ENCODE assay signal across 15 mouse cellular contexts in the genomic region with DNA sequence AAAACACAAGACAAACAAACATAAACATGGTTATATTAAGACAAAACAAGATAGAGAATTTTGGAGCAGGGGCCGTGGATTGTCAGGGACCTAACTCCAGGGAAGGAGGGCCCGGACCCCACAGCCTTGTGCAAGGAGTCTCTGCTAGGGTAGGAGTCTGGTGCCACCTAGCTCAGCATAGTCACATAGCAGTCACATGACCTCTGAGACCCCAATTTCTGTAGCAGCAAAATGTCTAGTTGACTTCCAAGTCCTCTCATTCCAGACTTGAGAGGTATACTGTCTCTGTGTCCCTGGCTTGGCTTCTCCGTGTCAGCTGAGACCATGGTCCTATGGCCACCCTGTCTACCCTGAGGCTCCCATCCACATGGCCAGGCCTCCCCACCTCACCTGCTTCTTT.
DNase-seq lines count a peak whose midpoint lies in the region; ATAC-seq and TF ChIP-seq lines count a peak whose summit lies in the region.
"Had no signal": no experiment of that assay in that cellular context is flagged by ENCODE, and none has a peak within 500 bp of the region (broad histone marks: within the 10 kb centered on the region; RNA-seq: fewer than 3 reads in every experiment).

No protein-coding gene starts in this region.

- no peaks in the 10 kb centered on the region for H3K36me3 ChIP-seq in heart, adult 2 months (ENCODE audit: control insufficient read depth, insufficient read depth, low read length)
- no peaks in the 10 kb centered on the region for H3K36me3 ChIP-seq in megakaryocyte, embryonic 14.5 days (replicated peaks; ENCODE audit: low read length)
- H3K36me3 ChIP-seq in stomach, postnatal 0 days (ENCODE audit: control insufficient read depth, insufficient read depth, low read length) = no peaks in the 10 kb centered on the region
- no peaks in the 10 kb centered on the region for H3K36me3 ChIP-seq in kidney, embryonic 16.5 days (ENCODE audit: insufficient read depth, low read length)
- H3K36me3 ChIP-seq: limb, embryonic 10.5 days; liver, embryonic 13.5 days had no signal

- no peaks in the 10 kb centered on the region for H3K79me2 ChIP-seq in heart, adult 2 months (replicated peaks; ENCODE audit: control insufficient read depth, insufficient read depth, low read length)

- no peak for DNase-seq in heart, adult 2 months
- DNase-seq in heart, postnatal 25 days (ENCODE audit: low spot score) = no peak
- DNase-seq in ZHBTc4 (ENCODE audit: low read depth, low spot score) = peak; percentile 21
- no peak for DNase-seq in stomach, postnatal 0 days (ENCODE audit: low spot score)
- DNase-seq in neural tube, embryonic 10.5 days (ENCODE audit: extremely low spot score, low spot score) = no peak
- DNase-seq: cerebellum, adult 2 months; kidney, adult 11 months; liver, embryonic 13.5 days had no signal

- 97% methylated on average over 3 of the region's 3 CpGs for WGBS in heart, adult 2 months
- WGBS in stomach, postnatal 0 days = 96% methylated on average over 3 of the region's 3 CpGs
- WGBS in kidney, embryonic 16.5 days = 91% methylated on average over 3 of the region's 3 CpGs

- no peaks in the 10 kb centered on the region for H3K27me3 ChIP-seq in heart, adult 2 months (ENCODE audit: control insufficient read depth, insufficient read depth, low read length)
- peaks cover 55% of the 10 kb centered on the region for H3K27me3 ChIP-seq in megakaryocyte, embryonic 14.5 days (replicated peaks)
- H3K27me3 ChIP-seq in stomach, postnatal 0 days (ENCODE audit: control insufficient read depth, insufficient read depth, low read length) = no peaks in the 10 kb centered on the region
- H3K27me3 ChIP-seq in kidney, embryonic 16.5 days (ENCODE audit: insufficient read depth, low read length) = no peaks in the 10 kb centered on the region

- no peak overlapping the region for H3K4me3 ChIP-seq in heart, adult 2 months
- peak overlapping the region; percentile 53 for H3K4me3 ChIP-seq in megakaryocyte, embryonic 14.5 days (replicated peaks)
- no peak overlapping the region for H3K4me3 ChIP-seq in stomach, postnatal 0 days (ENCODE audit: low read depth, low read length)
- H3K4me3 ChIP-seq in kidney, embryonic 16.5 days (ENCODE audit: low read length) = no peak overlapping the region
- H3K4me3 ChIP-seq: limb, embryonic 10.5 days had no signal

- peaks cover 4% of the 10 kb centered on the region for H3K4me1 ChIP-seq in heart, adult 2 months (ENCODE audit: control insufficient read depth, insufficient read depth, low read length)
- H3K4me1 ChIP-seq in megakaryocyte, embryonic 14.5 days = peaks cover 49% of the 10 kb centered on the region
- peaks cover 5% of the 10 kb centered on the region; the same call in 1 of the 2 replicates for H3K4me1 ChIP-seq in stomach, postnatal 0 days (replicated peaks; ENCODE audit: control insufficient read depth, insufficient read depth)
- H3K4me1 ChIP-seq in kidney, embryonic 16.5 days (ENCODE audit: insufficient read depth, low read length) = peaks cover 16% of the 10 kb centered on the region
- H3K4me1 ChIP-seq: liver, embryonic 13.5 days had no signal

- H3K4me2 ChIP-seq in stomach, postnatal 0 days (replicated peaks; ENCODE audit: low read depth) = no peak overlapping the region
- H3K4me2 ChIP-seq in kidney, embryonic 16.5 days (replicated peaks; ENCODE audit: low read depth, low read length) = no peak overlapping the region
- H3K4me2 ChIP-seq: midbrain, embryonic 11.5 days had no signal

- no peak overlapping the region for H3K9ac ChIP-seq in heart, adult 2 months (ENCODE audit: low read depth, low read length)
- no peak overlapping the region for H3K9ac ChIP-seq in stomach, postnatal 0 days (ENCODE audit: low read length)
- no peak overlapping the region for H3K9ac ChIP-seq in kidney, embryonic 16.5 days (replicated peaks; ENCODE audit: low read length)
- H3K9ac ChIP-seq: liver, embryonic 13.5 days had no signal

- no peak for TF ChIP-seq EP300 in heart, adult 2 months (IDR thresholded peaks at IDR 0.05; ENCODE audit: insufficient read depth, low read depth, low read length)
- no peak for TF ChIP-seq EP300 in stomach, postnatal 0 days (optimal IDR thresholded peaks at IDR 0.05)

- TF ChIP-seq POLR2A in heart, adult 2 months (IDR thresholded peaks at IDR 0.05; ENCODE audit: insufficient read depth, low read depth, low read length) = no peak

- H3K27ac ChIP-seq in heart, adult 2 months = peak overlapping the region; percentile 86
- peak overlapping the region; percentile 89; the same call in 1 of the 2 replicates for H3K27ac ChIP-seq in stomach, postnatal 0 days (replicated peaks)
- H3K27ac ChIP-seq in kidney, embryonic 16.5 days (ENCODE audit: low read length) = no peak overlapping the region
- H3K27ac ChIP-seq: liver, embryonic 13.5 days had no signal

- 0 out of 2 replicates have a peak, but pooled peaks have one; percentile 2 for TF ChIP-seq CTCF in heart, adult 2 months (IDR thresholded peaks at IDR 0.05)
- TF ChIP-seq CTCF in stomach, postnatal 0 days (IDR thresholded peaks at IDR 0.05; ENCODE audit: low read depth) = peak; percentile 17

- intact Hi-C loops in heart, adult 2 months (cut with DNase I) = no loop called here
- intact Hi-C loops in heart, postnatal 25 days (cut with DNase I) = loop anchor here (5.0 kb wide), 1 partner anchor 207 kb away; no protein-coding TSS in a partner anchor

- no peaks in the 10 kb centered on the region for H3K9me3 ChIP-seq in megakaryocyte, embryonic 14.5 days
- H3K9me3 ChIP-seq in stomach, postnatal 0 days (ENCODE audit: control insufficient read depth, low read length) = no peaks in the 10 kb centered on the region
- H3K9me3 ChIP-seq in kidney, embryonic 16.5 days (ENCODE audit: low read length) = no peaks in the 10 kb centered on the region
- H3K9me3 ChIP-seq: limb, embryonic 10.5 days; liver, embryonic 13.5 days had no signal

- no peak for ATAC-seq in megakaryocyte, adult 5-6 weeks (ENCODE audit: poor library complexity, severe bottlenecking)
- ATAC-seq in stomach, postnatal 0 days (ENCODE audit: low FRiP score, low TSS enrichment) = no peak
- ATAC-seq in kidney, embryonic 16.5 days (ENCODE audit: low FRiP score, low TSS enrichment) = no peak
- ATAC-seq: forebrain, embryonic 14.5 days; hindbrain, embryonic 16.5 days had no signal
